Mouse (Mus musculus) thymus, postnatal 25 days (tissue): ENCODE results near the gene Gm28845.
"Not testable (repeated sequence)": the region's sequence is repeated elsewhere in the genome, so short reads cannot be mapped to it uniquely, and the experiment has no call there.

ENCODE experiments used
- DNase-seq: peaks from one replicate; pipeline ENCODE4 v3.0.0; 2022

Gene Gm28845

DNA sequence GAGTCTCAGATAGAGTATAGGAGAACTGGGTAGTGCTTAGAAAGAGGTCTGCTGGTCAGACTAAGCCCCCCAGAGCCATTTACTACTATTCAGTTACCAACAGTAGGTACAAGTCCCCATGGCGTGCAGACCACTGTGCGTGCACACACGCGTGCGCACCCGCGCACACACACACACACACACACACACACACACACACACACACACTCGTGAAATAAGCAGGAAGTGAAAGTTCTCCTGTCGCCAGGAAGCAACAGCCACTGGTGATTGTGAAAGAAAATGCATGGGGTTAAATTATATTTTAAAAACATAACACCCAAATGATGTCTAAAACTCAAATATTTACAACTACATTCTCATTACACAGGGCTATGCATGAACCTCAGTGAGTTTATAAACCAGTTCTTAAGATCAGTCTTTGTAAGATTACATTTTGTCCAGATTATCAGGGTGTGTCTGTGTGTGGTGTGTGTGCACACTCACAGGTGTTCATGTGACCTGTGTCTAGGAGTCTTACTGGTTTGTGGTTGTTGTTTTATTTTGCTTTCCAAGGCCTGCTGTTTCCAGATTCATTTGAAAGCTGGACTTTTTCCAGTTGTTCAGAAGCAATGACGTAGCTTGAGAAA lies 11.6 kb downstream of the Gm28845 start:
- DNase-seq: no peak

DNA sequence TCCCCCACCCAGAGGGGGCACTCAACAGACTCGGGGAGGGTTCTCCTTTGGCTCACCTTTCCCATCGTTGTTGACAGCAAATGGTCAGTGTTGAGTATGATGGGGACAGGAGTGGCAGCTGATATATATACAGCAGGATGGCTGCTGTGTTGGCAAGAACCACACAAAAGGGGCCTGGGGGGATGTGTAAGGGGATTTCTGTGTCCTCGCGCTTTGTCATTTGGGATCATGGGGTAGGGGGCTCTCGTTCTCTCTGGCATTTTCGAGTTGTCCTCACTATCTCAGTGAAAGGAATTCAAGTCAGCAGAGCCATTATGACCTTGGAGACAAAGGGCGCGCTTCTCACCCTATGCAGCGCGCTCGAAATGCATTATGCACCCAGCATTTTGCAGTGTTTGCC lies 16.1 kb downstream of the Gm28845 start, which contains the start of gene Cryga:
TSS of gene Cryga (minus strand) at position 101 of the 400 bp plus-strand sequence.
- DNase-seq: no peak

GRCm38 (mm10) chr1:65096953-65097352 lies 22.4 kb downstream of the Gm28845 start:
- no peak for DNase-seq

DNA sequence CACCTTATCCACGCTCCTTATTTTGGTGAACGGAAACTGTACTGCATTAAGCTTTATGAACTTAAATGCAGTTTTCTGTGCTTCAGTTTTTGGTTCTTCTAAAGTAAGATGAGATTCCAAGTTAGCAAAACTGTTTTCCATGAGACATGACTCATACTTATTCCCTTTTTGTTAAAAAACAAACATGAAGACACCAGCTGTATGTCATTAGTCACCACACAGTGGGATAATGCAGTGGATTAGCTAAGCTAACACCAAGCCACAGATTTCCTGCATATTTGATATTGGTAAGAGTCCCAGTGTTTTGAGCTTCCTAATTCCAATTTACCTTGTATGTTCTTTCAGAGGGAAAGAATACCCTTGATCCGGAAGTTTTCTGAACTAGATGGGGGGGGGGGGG lies 27.8 kb downstream of the Gm28845 start:
- DNase-seq: no peak

GRCm38 (mm10) chr1:65090370-65090769 lies 29.0 kb downstream of the Gm28845 start:
- no peak for DNase-seq

DNA sequence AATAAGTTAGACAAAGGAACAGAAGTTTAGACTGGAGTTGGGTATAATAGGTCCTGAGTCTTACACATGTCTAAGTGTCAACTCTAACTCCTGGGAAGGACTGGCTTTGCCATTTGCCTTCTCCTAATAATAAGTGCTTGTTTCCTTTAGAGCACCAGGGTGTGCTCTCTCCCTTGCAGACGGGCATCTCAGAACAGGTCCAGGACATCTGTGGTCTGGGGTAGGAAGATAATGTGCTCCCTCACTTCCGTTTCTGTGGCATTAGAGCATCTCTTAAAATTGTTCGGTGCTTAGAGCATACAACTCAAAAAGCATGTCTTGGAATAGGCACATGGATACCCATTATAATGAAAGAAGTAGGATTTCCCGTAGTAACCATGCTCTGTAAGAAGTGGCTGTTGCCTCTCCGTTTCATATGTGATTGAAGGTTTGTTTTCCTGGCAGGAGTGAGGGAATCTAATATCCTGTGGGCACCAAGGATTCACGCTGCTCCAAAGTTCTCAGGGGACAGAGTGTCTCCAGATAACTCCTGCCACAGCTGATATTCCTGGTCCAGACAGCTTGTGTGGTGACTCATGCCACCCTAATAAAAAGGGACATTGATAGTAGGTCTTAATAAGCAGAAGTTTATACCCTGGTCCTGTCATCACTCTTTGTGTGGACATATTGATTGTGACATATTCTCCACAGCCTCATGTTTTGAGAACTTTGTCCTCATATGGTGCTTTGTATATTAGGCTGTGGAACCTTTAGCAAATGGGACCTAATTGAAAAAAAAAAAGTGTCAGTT lies 30.6 kb downstream of the Gm28845 start:
- DNase-seq: no peak

- DNase-seq: no peak
These were observed 37.2 kb downstream of the Gm28845 start, which contains the start of gene Crygb for GRCm38 (mm10) chr1:65082188-65082587. Gene Crygb (minus strand): TSS chr1:65082288.

GRCm38 (mm10) chr1:65075607-65076006 lies 43.8 kb downstream of the Gm28845 start:
- no peak for DNase-seq

- no peak for DNase-seq
These were observed 45.8 kb downstream of the Gm28845 start, which contains the start of gene Crygc for GRCm38 (mm10) chr1:65073589-65073988. Gene Crygc (minus strand): TSS chr1:65073689.

GRCm38 (mm10) chr1:65067842-65068241 lies 51.5 kb downstream of the Gm28845 start:
- DNase-seq: no peak

GRCm38 (mm10) chr1:65064201-65064600 lies 55.2 kb downstream of the Gm28845 start:
- no peak for DNase-seq

DNA sequence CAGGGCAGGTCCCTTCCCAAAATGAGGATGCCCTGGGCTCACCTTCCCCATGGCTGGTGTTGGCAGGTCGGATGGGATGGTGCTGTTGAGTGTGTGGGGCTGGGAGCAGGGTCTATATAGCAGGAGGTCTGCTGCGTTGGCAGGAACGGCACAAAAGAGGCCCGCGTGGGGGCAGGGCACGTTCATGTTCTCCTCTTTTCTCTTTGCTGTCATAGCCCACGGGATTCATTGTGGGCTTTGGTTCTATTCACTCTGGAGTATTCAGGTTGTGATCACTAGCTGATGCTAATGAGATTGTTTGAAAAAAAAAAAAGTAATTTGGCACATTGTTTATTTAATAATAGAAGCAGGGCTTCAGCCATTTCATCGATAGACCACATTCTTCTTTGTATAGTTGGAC lies 56.0 kb downstream of the Gm28845 start, which contains the start of gene Crygd:
TSS of gene Crygd (minus strand) at position 101 of the 400 bp plus-strand sequence.
- no peak for DNase-seq

DNA sequence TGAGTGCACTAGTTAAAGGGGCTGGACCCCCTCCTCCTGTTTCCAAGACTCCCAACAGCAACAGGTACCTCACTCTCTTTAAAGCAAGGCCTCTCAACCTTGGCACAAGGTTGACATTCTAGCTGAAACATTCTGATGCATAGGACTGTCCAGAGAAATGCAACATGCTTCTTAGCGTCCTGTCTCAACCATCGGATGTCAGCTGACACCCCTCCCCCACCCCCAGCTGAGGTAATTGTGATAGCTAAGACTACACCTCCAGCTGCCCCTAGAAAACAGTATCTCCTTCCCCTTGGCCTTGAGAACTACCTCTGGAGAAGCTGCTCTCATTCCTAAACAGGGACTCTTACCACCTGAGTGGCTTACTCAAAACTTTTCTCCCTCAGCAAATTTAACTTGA lies 67.2 kb downstream of the Gm28845 start:
- DNase-seq: no peak

GRCm38 (mm10) chr1:65051696-65052095 lies 67.7 kb downstream of the Gm28845 start:
- DNase-seq: no peak

DNA sequence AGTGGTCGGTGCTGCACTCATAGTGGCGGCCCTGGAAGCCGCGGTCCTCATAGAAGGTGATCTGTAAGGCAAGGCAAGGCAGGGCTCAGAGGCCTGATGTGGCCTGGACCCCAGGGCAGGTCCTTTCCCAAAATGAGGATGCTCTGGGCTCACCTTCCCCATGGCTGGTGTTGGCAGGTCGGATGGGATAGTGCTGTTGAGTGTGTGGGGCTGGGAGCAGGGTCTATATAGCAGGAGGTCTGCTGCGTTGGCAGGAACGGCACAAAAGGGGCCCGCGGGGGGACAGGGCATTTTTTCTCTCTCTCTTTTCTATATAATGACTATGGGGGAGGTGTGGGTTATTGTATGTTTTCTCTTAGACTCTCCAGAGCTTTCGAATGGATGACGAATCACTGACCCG lies 68.4 kb downstream of the Gm28845 start, which contains the start of gene Cryge:
TSS of gene Cryge (minus strand) at position 198 of the 400 bp plus-strand sequence.
- DNase-seq: not testable (repeated sequence)
